Mouse (Mus musculus) kidney, adult 2 months (tissue): ENCODE results near the gene B230217C12Rik. TPM values are rescaled to one million over a fixed set of nuclear protein-coding genes. Genes with fewer than 3 reads are reported as not detected.

ENCODE experiments used
- DNase-seq: peaks from one replicate; pipeline ENCODE4 v3.0.0; 2021
- H3K27ac ChIP-seq: fragments of 200-500 bp; 2 replicates; pipeline ENCODE4 v1.5.1; 2012; ENCODE audit warnings: low read depth, low read length, control low read depth, inconsistent platforms; ENCODE audit not compliant: insufficient read depth
- H3K27me3 ChIP-seq: fragments of 200-500 bp; replicated peaks from 2 replicates; pipeline ENCODE4 v1.6.1; 2012; ENCODE audit warnings: mild to moderate bottlenecking, moderate library complexity, low read length, inconsistent platforms; ENCODE audit not compliant: control insufficient read depth, insufficient read depth
- H3K36me3 ChIP-seq: fragments of 200-500 bp; 2 replicates; pipeline ENCODE4 v1.6.1; 2012; ENCODE audit warnings: mild to moderate bottlenecking, moderate library complexity, low read length, inconsistent platforms; ENCODE audit not compliant: control insufficient read depth, insufficient read depth
- H3K4me1 ChIP-seq: fragments of 200-500 bp; 2 replicates; pipeline ENCODE4 v1.6.1; 2011; ENCODE audit warnings: low read length; ENCODE audit not compliant: control insufficient read depth, insufficient read depth
- H3K4me3 ChIP-seq: fragments of 200-500 bp; 2 replicates; pipeline ENCODE4 v1.5.1; 2011; ENCODE audit warnings: mild to moderate bottlenecking, low read depth, low read length, control low read depth; ENCODE audit not compliant: insufficient read depth
- CTCF ChIP-seq: fragments of 200-500 bp; conservative IDR thresholded peaks from 2 replicates; pipeline ENCODE4 v1.5.1; 2011; ENCODE audit warnings: low read depth, mild to moderate bottlenecking, control low read depth, low read length, moderate library complexity, mixed read lengths; ENCODE audit not compliant: insufficient read depth, insufficient read length
- POLR2A ChIP-seq: fragments of 200-500 bp; IDR thresholded peaks from one replicate; pipeline ENCODE4 v1.6.1; 2011; ENCODE audit warnings: low read depth, low read length, control low read depth
- WGBS: fragments of 180-500 bp; shearing (Covaris S2); methylation state at CpG from one replicate; pipeline ENCODE4 v1.1.7; 2018; 5-methylcytosine and 5-hydroxymethylcytosine counted together
- polyA plus RNA-seq: library from polyadenylated mRNA; depleted of rRNA; stranded (reverse); fragments of >200 nt; gene quantifications from 2 replicates; pipeline ENCODE4 v1.2.3, GENCODE M21; 2012

B230217C12Rik gene
- polyA plus RNA-seq, 1 experiment = 2.0 TPM

- Histone ChIP-seq H3K4me1 (peaks cover 84% of the 10 kb centered on the region), H3K4me3 (no peak overlapping the region), H3K27ac (peak overlapping the region; percentile 62), H3K27me3 (no peaks in the 10 kb centered on the region), H3K36me3 (no peaks in the 10 kb centered on the region; the same call in 1 of the 2 replicates)
- peak; percentile 55 for DNase-seq
- no peak for TF ChIP-seq POLR2A
- no peak for TF ChIP-seq CTCF
- WGBS = 41% methylated on average over 7 of the region's 7 CpGs
Measured at GRCm38 (mm10) chr11:97809235-97810121, 31.1 kb upstream of the B230217C12Rik start.

GRCm38 (mm10) chr11:97810356-97810755, 30.2 kb upstream of the B230217C12Rik start:
- TF ChIP-seq POLR2A (no peak), CTCF (no peak)
- Histone ChIP-seq H3K27me3 (no peaks in the 10 kb centered on the region), H3K36me3 (no peaks in the 10 kb centered on the region; the same call in 1 of the 2 replicates), H3K4me3 (no peak overlapping the region), H3K27ac (peak overlapping the region; percentile 53; the same call in 1 of the 2 replicates), H3K4me1 (peaks cover 86% of the 10 kb centered on the region)
- WGBS = 27% methylated on average over 7 of the region's 7 CpGs
- DNase-seq = peak; percentile 69

GRCm38 (mm10) chr11:97810970-97811369, 29.6 kb upstream of the B230217C12Rik start:
- Histone ChIP-seq H3K4me3 (no peak overlapping the region), H3K27ac (peak overlapping the region; percentile 57; the same call in 1 of the 2 replicates), H3K36me3 (no peaks in the 10 kb centered on the region; the same call in 1 of the 2 replicates)

GRCm38 (mm10) chr11:97811569-97812362, 28.8 kb upstream of the B230217C12Rik start:
- Histone ChIP-seq H3K27ac (peak overlapping the region; percentile 85), H3K36me3 (no peaks in the 10 kb centered on the region; the same call in 1 of the 2 replicates), H3K4me1 (peaks cover 89% of the 10 kb centered on the region), H3K4me3 (no peak overlapping the region), H3K27me3 (no peaks in the 10 kb centered on the region)
- peak; percentile 95 for DNase-seq
- 24% methylated on average over 13 of the region's 13 CpGs for WGBS
- TF ChIP-seq CTCF (no peak), POLR2A (no peak)

More at GRCm38 (mm10) chr11:97810970-97811369, 29.6 kb upstream of the B230217C12Rik start:
- TF ChIP-seq POLR2A = no peak
- no peak for TF ChIP-seq CTCF
- Histone ChIP-seq H3K27me3 (no peaks in the 10 kb centered on the region), H3K4me1 (peaks cover 87% of the 10 kb centered on the region)
- DNase-seq = peak; percentile 17
- 30% methylated on average over 3 of the region's 3 CpGs for WGBS

DNA sequence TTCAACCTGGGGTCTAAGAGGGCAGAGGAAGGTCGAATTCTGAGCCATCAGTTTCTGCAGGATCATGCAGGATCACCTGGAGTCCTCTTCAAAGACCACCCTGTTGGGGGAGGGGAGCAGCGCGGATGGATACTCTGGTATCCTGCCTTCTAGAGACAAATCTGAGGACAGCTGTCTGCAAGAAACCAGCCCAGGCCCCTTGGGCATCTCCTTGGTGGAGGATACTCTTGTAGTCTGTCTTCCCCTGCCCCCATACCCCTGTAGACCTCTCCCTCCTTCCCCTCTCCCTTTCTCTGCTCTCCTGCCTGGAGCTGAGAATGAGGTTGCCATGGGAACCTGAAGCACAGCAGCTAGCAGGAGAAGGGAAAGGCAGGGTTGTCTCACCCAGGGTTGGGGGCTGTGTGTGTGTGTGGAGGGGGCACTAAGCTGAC, 28.1 kb upstream of the B230217C12Rik start:
- H3K27me3 ChIP-seq = no peaks in the 10 kb centered on the region
- peak; percentile 20 for DNase-seq
- no peak overlapping the region for H3K4me3 ChIP-seq
- 49% methylated on average over 3 of the region's 3 CpGs for WGBS
- no peaks in the 10 kb centered on the region; the same call in 1 of the 2 replicates for H3K36me3 ChIP-seq
- peaks cover 90% of the 10 kb centered on the region for H3K4me1 ChIP-seq
- H3K27ac ChIP-seq = peak overlapping the region; percentile 28
- TF ChIP-seq CTCF (no peak), POLR2A (no peak)

- Histone ChIP-seq H3K4me3 (no peak overlapping the region), H3K36me3 (no peaks in the 10 kb centered on the region; the same call in 1 of the 2 replicates), H3K4me1 (peaks cover 89% of the 10 kb centered on the region), H3K27me3 (no peaks in the 10 kb centered on the region), H3K27ac (peak overlapping the region; percentile 28)
- WGBS = 17% methylated on average over 7 of the region's 7 CpGs
- TF ChIP-seq CTCF = no peak
- TF ChIP-seq POLR2A = no peak
- no peak for DNase-seq
Measured at GRCm38 (mm10) chr11:97813085-97813484, 27.5 kb upstream of the B230217C12Rik start.
